Mouse (Mus musculus) liver, embryonic 14.5 days (tissue): ENCODE measurements around the gene Syt8.

Experiments
- CTCF ChIP-seq: IDR thresholded peaks from 2 replicates; pipeline ENCODE4 v1.5.1; 2016; ENCODE audit warnings: antibody characterized with exemption, low read depth, control low read depth
- EP300 ChIP-seq: IDR thresholded peaks from 2 replicates; pipeline ENCODE4 v1.6.1; 2016; ENCODE audit warnings: antibody characterized with exemption, low read depth

DNA sequence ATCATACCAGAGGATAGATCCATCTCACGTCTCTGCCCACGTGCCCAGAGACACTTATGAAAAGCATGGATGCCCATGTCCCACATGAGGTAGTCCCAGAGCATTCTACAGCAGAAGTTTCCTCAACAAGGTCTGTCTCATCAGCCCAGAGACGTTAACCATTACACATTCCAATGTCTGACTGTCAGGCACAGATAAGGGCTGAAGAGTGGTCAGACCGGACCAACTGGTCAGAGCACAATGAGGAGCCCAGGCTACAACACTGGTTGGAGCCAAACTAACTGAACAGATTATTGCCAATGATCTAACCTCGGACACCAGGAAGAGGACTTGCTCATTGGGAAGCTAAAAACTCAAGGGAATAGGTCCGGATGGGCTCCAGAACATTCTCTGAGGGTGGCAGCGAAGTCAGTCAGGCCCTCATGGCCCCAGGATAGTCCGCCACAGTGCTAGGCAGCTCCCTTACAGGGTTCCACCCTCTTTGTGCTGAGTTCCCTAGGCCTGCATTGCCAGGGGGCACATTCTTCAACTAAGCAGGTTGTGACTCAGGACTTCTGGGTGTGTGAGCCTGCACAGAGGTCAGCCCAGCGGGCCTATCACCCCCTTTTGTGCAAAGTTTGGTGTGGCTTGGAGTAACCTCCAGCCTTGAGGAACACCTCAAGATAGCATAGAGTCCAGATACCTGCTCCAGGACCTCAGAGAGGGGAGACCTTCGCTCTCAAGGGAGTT lies at the start of gene Syt8:
- no peak for TF ChIP-seq CTCF
- no peak for TF ChIP-seq EP300
